8 mouse cellular contexts compared by ENCODE assay signal in the genomic region with DNA sequence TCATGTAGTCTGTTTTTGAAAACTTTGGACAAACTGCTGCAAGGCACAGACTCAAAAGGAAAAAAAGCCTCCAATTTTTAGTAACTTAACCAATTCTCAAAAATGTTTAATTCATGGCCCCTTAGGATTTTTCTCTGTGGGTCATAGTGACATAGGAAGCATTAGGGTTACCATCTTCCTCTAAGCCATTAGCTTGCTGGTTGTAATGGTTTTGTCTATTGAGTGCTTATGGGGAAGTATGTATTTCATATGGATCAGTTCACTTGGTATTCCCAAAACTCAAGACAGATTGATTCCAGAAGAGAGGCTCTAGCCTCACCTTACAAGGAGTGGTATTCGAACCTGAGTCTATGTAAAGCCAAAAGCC. TPM values are rescaled to one million over a fixed set of nuclear protein-coding genes. Genes with fewer than 3 reads are reported as not detected.
DNase-seq lines count a peak whose midpoint lies in the region; ATAC-seq and TF ChIP-seq lines count a peak whose summit lies in the region.

No protein-coding gene starts in this region.

- TF ChIP-seq POLR2A in ES-Bruce4 (IDR thresholded peaks at IDR 0.05; ENCODE audit: insufficient read depth, low read length), result no peak

- peak overlapping the region; percentile 82 for H3K4me3 ChIP-seq in heart, embryonic 11.5 days (ENCODE audit: low read depth, low read length)
- no peak overlapping the region for H3K4me3 ChIP-seq in ES-Bruce4 (ENCODE audit: low read depth, low read length)
- peak overlapping the region; percentile 96; the same call in 1 of the 2 replicates for H3K4me3 ChIP-seq in hindbrain, embryonic 11.5 days (ENCODE audit: low read depth, low read length)
- H3K4me3 ChIP-seq in macrophage (ENCODE audit: inconsistent target), result peak overlapping the region; percentile 96

- no peak for TF ChIP-seq CTCF in ES-Bruce4 (IDR thresholded peaks at IDR 0.05; ENCODE audit: low read depth, low read length)

- ATAC-seq in heart, embryonic 11.5 days (replicated peaks; ENCODE audit: insufficient number of reproducible peaks, low FRiP score, low TSS enrichment), result no peak
- ATAC-seq in hindbrain, embryonic 11.5 days (ENCODE audit: low FRiP score), result no peak

- H3K9me3 ChIP-seq in heart, embryonic 11.5 days (replicated peaks; ENCODE audit: control insufficient read depth, low read length), result no peaks in the 10 kb centered on the region
- H3K9me3 ChIP-seq in ES-Bruce4 (replicated peaks; ENCODE audit: control insufficient read depth, insufficient read depth, low read length, poor library complexity, severe bottlenecking), result no peaks in the 10 kb centered on the region
- no peaks in the 10 kb centered on the region for H3K9me3 ChIP-seq in hindbrain, embryonic 11.5 days (ENCODE audit: control insufficient read depth, low read length)

- peak overlapping the region; percentile 81 for H3K4me2 ChIP-seq in heart, embryonic 11.5 days
- H3K4me2 ChIP-seq in hindbrain, embryonic 11.5 days (replicated peaks; ENCODE audit: low read depth, low read length), result peak overlapping the region; percentile 50

- H3K9ac ChIP-seq in heart, embryonic 11.5 days (ENCODE audit: low read depth, low read length), result peak overlapping the region; percentile 94
- peak overlapping the region; percentile 63 for H3K9ac ChIP-seq in ES-Bruce4 (ENCODE audit: low read depth, poor library complexity, severe bottlenecking)
- peak overlapping the region; percentile 96 for H3K9ac ChIP-seq in hindbrain, embryonic 11.5 days (ENCODE audit: low read depth, low read length)

- H3K27ac ChIP-seq in heart, embryonic 11.5 days (ENCODE audit: low read depth, low read length), result peak overlapping the region; percentile 78
- H3K27ac ChIP-seq in ES-Bruce4 (ENCODE audit: insufficient read depth, low read length), result peak overlapping the region; percentile 84
- peak overlapping the region; percentile 68; the same call in 1 of the 2 replicates for H3K27ac ChIP-seq in hindbrain, embryonic 11.5 days (ENCODE audit: low read depth, low read length)
- no peak overlapping the region; the same call in 1 of the 2 replicates for H3K27ac ChIP-seq in macrophage

- no peak for DNase-seq in heart, adult 9 months (ENCODE audit: low spot score in 2 of 2)
- no peak for DNase-seq in hindbrain, embryonic 11.5 days (ENCODE audit: low spot score)
- DNase-seq in retina, embryonic 14.5 days (ENCODE audit: low spot score), result no peak
- no peak for DNase-seq in layer of hippocampus, adult 9-10 months (ENCODE audit: low spot score)
- no peak for DNase-seq in left cerebral cortex, postnatal 36 days (ENCODE audit: low spot score in 2 of 2)

- 0 out of 2 replicates have a peak, but pooled peaks cover 9% of the 10 kb centered on the region for H3K36me3 ChIP-seq in heart, embryonic 11.5 days (ENCODE audit: control insufficient read depth, insufficient read depth, low read length)
- H3K36me3 ChIP-seq in ES-Bruce4 (ENCODE audit: control insufficient read depth, insufficient read depth, low read length, poor library complexity, severe bottlenecking), result peaks cover 23% of the 10 kb centered on the region
- peaks cover 1% of the 10 kb centered on the region; the same call in 1 of the 2 replicates for H3K36me3 ChIP-seq in hindbrain, embryonic 11.5 days (ENCODE audit: control insufficient read depth, insufficient read depth, low read length)
- H3K36me3 ChIP-seq in macrophage (ENCODE audit: inconsistent target), result peaks cover 17% of the 10 kb centered on the region

- WGBS in heart, embryonic 11.5 days (ENCODE audit: insufficient replicate concordance), result 77% methylated on average over 1 of the region's 1 CpGs
- WGBS in hindbrain, embryonic 11.5 days, result 88% methylated on average over 1 of the region's 1 CpGs
- 94% methylated on average over 1 of the region's 1 CpGs for WGBS in macrophage (ENCODE audit: missing documents)

- H3K79me2 ChIP-seq in macrophage (ENCODE audit: inconsistent target), result peaks cover 42% of the 10 kb centered on the region

- intact Hi-C loops in left cerebral cortex, postnatal 36 days (cut with DNase I), result loop anchor here (5.0 kb wide), 1 partner anchor 79 kb away; a partner anchor contains a TSS

- H3K27me3 ChIP-seq in heart, embryonic 11.5 days (ENCODE audit: control insufficient read depth, insufficient read depth, low read length), result no peaks in the 10 kb centered on the region
- H3K27me3 ChIP-seq in ES-Bruce4 (ENCODE audit: control insufficient read depth, insufficient read depth, low read length, poor library complexity, severe bottlenecking), result no peaks in the 10 kb centered on the region
- H3K27me3 ChIP-seq in hindbrain, embryonic 11.5 days (ENCODE audit: control insufficient read depth, insufficient read depth, low read length), result no peaks in the 10 kb centered on the region

- TF ChIP-seq EP300 in ES-Bruce4 (IDR thresholded peaks at IDR 0.05; ENCODE audit: insufficient read depth, low read depth, low read length), result no peak

- H3K4me1 ChIP-seq in heart, embryonic 11.5 days (ENCODE audit: control insufficient read depth, insufficient read depth, low read length), result peaks cover 7% of the 10 kb centered on the region; the same call in 1 of the 2 replicates
- H3K4me1 ChIP-seq in ES-Bruce4 (ENCODE audit: control insufficient read depth, insufficient read depth, low read length), result no peaks in the 10 kb centered on the region
- H3K4me1 ChIP-seq in hindbrain, embryonic 11.5 days (replicated peaks; ENCODE audit: control insufficient read depth, insufficient read depth, low read length), result peaks cover 3% of the 10 kb centered on the region; the same call in 1 of the 2 replicates

RNA-seq across cellular contexts. Expression of a gene that starts 0.7 kb away (rescaled TPM):
- 40.3 and 45.5 TPM in 2 replicates for polyA plus RNA-seq in heart, embryonic 11.5 days (2014; fragmentation: Nextera tagmentation; extraction: Ambion mirVana)
- polyA plus RNA-seq in ES-Bruce4 (2011; ENCODE audit: insufficient read depth, insufficient read length, low read depth, missing spikeins) (91.6 and 95.2 TPM in 2 replicates), macrophage (2018) (19.7 to 37.4 TPM (median 26.3 TPM) in 3 replicates)
- polyA plus RNA-seq in hindbrain, embryonic 11.5 days (2014; fragmentation: Nextera tagmentation; extraction: Ambion mirVana), result 87.2 and 114 TPM in 2 replicates
- total RNA-seq in macrophage (2018; cell fraction: chromatin; rRNA removed), result 10 to 100 TPM in 22 of 26 experiments, 1 to 10 TPM in 4; 8.5 to 28.9 (median 17.0) TPM
- total RNA-seq in macrophage (2018; cell fraction: cytosol; rRNA removed), result 10 to 100 TPM in 24 of 26 experiments, 1 to 10 TPM in 2; 9.1 to 26.5 (median 19.4) TPM
- 10 to 100 TPM in 21 of 26 experiments, 1 to 10 TPM in 5; 8.0 to 30.6 (median 14.2) TPM for total RNA-seq in macrophage (2018; cell fraction: nucleus; rRNA removed)
- 10 to 100 TPM; 42.7 to 45.9 TPM for total RNA-seq in left cerebral cortex, postnatal 36 days (2021)

RNA-seq across cellular contexts. Expression of a gene that starts 40.6 kb away (rescaled TPM):
- polyA plus RNA-seq in heart, embryonic 11.5 days (2014; fragmentation: Nextera tagmentation; extraction: Ambion mirVana), result 66.8 and 67.5 TPM in 2 replicates
- polyA plus RNA-seq in ES-Bruce4 (2011; ENCODE audit: insufficient read depth, insufficient read length, low read depth, missing spikeins) (53.0 and 58.4 TPM in 2 replicates), macrophage (2018) (83.0 to 103 TPM (median 89.1 TPM) in 3 replicates)
- 105 and 106 TPM in 2 replicates for polyA plus RNA-seq in hindbrain, embryonic 11.5 days (2014; fragmentation: Nextera tagmentation; extraction: Ambion mirVana)
- total RNA-seq in macrophage (2018; cell fraction: chromatin; rRNA removed), result 100 to 1,000 TPM in 24 of 26 experiments, 10 to 100 TPM in 2; 96.5 to 197 (median 127) TPM
- total RNA-seq in macrophage (2018; cell fraction: cytosol; rRNA removed), result 10 to 100 TPM; 59.8 to 98.5 (median 80.8) TPM
- total RNA-seq in macrophage (2018; cell fraction: nucleus; rRNA removed), result 100 to 1,000 TPM in 21 of 26 experiments, 10 to 100 TPM in 5; 75.2 to 176 (median 116) TPM
- total RNA-seq in left cerebral cortex, postnatal 36 days (2021), result 100 to 1,000 TPM in 1 of 2 experiments, 10 to 100 TPM in 1; 96.5 to 101 TPM

RNA-seq across cellular contexts. Expression of a gene that starts 47.5 kb away (rescaled TPM):
- 0.29 and 0.59 TPM in 2 replicates for polyA plus RNA-seq in heart, embryonic 11.5 days (2014; fragmentation: Nextera tagmentation; extraction: Ambion mirVana)
- polyA plus RNA-seq in ES-Bruce4 (2011; ENCODE audit: insufficient read depth, insufficient read length, low read depth, missing spikeins) (0.72 and 0.84 TPM in 2 replicates), macrophage (2018) (131 to 255 TPM (median 207 TPM) in 3 replicates)
- polyA plus RNA-seq in hindbrain, embryonic 11.5 days (2014; fragmentation: Nextera tagmentation; extraction: Ambion mirVana), result 0.67 and 0.69 TPM in 2 replicates
- total RNA-seq in macrophage (2018; cell fraction: chromatin; rRNA removed), result 100 to 1,000 TPM in 19 of 26 experiments, 10 to 100 TPM in 7; 17.5 to 808 (median 224) TPM
- total RNA-seq in macrophage (2018; cell fraction: cytosol; rRNA removed), result 100 to 1,000 TPM in 24 of 26 experiments, 10 to 100 TPM in 2; 70.8 to 956 (median 317) TPM
- total RNA-seq in macrophage (2018; cell fraction: nucleus; rRNA removed), result 1,000 to 10,000 TPM in 5 of 26 experiments, 100 to 1,000 TPM in 17, 10 to 100 TPM in 4; 58.3 to 1,365 (median 493) TPM
- total RNA-seq in left cerebral cortex, postnatal 36 days (2021), result 1 to 10 TPM in 1 of 2 experiments, under 1 TPM in 1; 0.89 to 1.3 TPM

Comparison
In these comparisons a context has a peak if more than half of its experiments do, and no peak if none do; other contexts are left out.
1. RNA of a gene that starts 47.5 kb away (polyA plus RNA-seq): 131 to 255 TPM in macrophage; 0.72 to 0.84 TPM in ES-Bruce4, 0.67 to 0.69 TPM in hindbrain, embryonic 11.5 days and 0.29 to 0.59 TPM in heart, embryonic 11.5 days; every median in the first group is over 10 times any median in the second.
2. Peak in every context shown above with its lines, with median percentiles within 50 percentile points of each other: H3K9ac ChIP-seq.